Mouse (Mus musculus): Measurements from ENCODE around the gene Calu.
"Not testable (repeated sequence)": the region's sequence is repeated elsewhere in the genome, so short reads cannot be mapped to it uniquely, and the experiment has no call there.

The Calu gene

DNA sequence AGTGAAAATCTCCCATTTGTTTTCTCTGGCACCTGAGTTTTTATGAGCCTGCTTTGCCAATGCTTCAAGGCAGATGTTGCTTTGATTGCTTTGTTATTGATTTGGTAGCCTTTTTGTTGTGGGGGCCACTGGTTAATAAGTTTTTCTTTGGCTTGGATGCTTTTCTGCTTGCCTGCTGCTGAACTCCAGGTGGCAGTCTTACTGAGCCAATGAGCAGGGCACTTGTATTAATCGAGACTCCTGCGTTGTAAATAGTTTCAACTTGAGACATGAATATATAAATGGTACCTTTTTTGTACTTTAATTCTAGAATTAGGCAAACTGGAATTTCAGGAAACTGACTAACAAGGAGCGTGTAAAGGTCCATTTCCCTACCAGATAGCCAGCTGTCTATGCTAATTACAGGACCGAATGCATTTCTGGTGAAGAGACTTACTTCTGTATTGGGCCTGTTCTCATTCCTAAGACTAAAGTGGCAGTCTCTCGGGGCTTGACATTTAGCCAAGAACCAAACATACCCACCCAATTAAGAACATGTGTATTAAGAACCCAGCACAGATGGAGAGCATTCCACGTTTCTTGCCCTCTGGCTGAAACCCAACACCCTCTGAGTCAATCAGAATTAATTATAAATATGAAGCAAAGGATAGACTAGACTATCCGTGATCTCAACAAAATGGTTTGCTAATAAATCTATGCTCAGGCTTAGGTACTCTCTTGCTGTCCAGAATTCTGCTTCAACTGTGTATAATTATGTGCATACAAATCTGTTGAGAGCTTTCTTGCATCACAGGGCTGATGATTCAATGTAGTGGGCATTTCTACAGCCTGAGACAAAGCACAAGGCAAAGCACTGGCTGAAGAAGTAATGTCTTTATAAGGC lies 14.6 kb downstream of the Calu start:
- DNase-seq (ENCODE audit: low read depth, low spot score): no peak

DNA sequence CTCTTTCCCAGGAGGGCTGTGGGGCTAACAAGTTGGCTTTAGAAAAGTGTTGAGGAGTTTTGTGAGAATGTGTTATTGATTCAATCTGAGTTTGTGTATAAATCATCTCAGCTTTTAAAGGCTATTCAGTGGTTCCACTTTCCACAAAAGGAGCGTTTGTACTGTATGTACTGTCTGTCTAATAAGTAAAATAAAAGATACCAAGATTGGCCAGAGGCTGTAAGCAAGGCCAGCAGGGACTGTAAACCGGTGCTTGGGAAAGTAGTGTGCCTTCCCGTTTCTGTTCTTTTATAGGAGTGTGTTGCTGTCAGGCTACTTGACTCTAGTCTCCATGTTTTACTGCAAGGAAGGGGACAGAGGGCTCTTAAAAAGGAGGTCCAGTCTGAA lies 15.3 kb downstream of the Calu start:
- DNase-seq (ENCODE audit: low read depth, low spot score): no peak

DNA sequence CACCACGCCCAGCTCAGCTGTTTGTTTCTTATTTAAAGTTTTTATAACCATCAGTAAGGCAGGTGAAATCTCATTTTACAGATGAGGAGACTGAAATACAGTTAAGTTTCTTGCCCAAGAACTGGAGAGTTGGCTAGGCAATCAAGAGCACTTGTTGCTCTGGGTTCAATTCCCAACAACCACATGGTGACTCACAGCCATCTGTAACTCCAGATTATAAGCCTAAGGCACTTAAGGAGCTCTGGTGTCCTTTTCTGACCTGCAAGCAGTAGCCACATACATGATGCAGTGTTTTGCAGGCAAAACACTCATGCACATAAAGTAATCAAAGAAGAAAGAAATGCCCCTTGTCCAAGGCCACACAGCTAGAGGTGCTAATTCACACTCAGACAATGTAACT lies 17.4 kb downstream of the Calu start:
- no peak for DNase-seq (ENCODE audit: low read depth, low spot score)

DNA sequence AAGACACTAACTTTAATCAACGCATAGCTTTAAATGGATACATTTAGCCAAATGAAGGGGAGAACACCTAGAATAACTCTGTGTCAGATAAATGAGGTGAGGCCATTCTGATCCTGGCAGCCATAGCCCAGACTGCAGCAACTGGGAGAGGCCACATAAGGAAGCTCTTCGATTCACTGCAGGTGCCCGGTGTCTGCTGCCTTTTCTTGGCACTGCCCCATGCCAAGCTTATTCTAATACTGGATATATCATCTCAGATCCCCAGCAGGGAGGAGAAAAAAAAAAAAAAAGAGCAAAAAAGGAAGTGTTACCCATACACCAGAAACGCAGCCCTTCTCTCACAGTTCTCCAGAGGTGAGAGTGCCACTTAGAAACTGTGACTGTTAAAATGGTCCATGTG lies 29.5 kb downstream of the Calu start:
- DNase-seq (ENCODE audit: low read depth, low spot score): no peak

DNA sequence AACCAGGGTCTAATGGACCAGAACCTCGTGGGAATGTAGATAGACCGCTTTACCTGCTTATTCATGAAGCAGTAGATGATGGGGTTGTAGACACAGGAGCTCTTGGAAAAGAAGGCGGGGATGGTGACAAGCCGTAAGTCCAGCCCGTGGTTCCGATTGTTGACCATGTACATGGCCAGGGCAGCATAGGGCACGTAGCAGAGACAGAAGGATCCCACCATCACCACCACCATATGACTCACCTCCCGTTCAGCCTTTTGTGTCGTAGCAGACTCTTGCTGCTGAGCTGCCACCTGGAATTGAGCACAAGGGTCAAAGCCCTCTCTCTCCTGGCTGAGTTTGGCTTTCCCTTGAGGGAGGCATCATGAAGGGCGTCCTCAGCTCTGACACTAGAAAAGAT lies 30.8 kb downstream of the Calu start:
- DNase-seq (ENCODE audit: low read depth, low spot score): no peak

DNA sequence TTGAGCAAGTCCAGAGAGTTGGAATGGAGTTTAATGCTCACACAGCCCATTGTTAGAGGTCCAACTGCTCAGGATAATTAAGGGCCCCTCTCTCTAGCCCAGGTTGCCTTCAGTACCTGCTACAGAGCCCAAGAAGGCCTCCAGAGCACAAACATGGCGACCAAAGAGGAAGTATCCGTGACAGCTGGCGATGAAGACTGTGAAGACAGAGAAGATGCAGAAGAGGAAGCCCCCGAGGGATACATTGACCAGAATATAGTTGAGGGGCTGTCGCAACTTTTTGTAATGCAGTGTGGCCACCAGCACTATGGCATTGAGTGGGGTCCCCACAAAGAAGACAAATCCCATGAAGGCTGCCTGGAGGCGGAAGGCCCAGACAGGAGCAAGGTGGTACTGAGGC lies 32.1 kb downstream of the Calu start:
- DNase-seq (ENCODE audit: low read depth, low spot score): no peak

DNA sequence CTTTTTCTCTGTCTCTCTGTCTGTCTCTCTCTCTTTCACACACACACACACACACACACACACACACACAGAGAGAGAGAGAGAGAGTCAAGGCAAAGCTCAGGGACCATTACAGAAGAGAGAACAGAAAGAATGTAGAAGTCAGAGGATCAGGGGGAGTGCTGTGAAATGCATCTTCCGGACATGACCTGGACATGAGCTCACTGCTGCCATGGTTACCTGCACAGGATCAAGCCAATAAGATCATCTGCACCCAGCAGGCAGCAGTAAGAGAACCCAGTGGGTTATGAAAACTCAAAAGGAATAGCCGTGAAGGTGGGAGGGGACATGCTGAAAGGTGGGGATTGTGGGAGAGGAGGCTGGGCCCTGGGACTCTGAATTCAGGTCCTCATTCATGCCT lies 34.6 kb downstream of the Calu start:
- DNase-seq (ENCODE audit: low read depth, low spot score): peak; percentile 69

DNA sequence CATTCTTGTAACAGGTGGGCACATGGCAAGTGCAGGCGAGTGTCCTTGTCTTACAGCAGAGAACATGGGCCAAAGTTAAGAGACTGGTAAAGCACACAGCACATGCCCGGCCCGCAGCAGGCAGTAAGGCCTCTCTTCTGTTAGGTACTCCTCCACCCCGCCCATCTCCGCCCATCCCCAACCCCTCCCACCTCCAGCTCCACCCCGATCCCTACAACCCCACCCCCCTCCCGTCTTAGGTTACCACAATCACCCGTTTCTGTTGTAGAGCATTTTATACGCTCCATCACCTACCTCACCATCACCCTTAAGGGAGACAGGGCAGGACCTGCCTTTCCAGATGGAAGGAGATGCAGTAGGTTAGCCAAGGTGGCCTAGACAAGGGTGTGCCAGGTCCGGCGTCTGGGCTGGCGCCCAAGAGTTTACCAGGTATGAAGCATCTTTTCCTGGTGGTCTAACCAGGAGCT lies 40.2 kb downstream of the Calu start, which contains the start of gene Opn1sw:
TSS of gene Opn1sw (minus strand) at position 417 of the 467 bp plus-strand sequence.
- DNase-seq (ENCODE audit: low read depth, low spot score): peak; percentile 80

DNA sequence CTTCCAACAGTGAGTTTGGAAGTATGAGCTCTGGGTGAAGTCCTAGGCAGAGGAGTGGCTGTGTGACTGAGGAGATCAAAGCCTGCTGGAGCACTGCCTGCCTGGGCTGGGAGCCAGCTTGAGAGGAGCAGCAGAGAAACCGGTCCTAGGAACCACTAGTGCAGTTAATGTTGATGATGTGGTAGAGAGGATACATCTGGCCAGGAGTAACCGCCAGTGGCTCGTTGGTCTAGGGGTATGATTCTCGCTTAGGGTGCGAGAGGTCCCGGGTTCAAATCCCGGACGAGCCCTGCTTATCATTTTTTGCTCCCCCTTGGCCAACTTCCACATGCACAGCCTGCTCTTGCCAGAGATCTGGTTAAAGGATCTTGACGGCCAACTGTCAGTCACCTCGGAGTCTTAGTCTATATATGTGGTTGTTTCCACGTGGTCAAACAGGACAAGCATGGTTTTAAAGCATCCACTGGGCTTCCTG lies 40.8 kb downstream of the Calu start:
- peak; percentile 80 for DNase-seq (ENCODE audit: low read depth, low spot score)

DNA sequence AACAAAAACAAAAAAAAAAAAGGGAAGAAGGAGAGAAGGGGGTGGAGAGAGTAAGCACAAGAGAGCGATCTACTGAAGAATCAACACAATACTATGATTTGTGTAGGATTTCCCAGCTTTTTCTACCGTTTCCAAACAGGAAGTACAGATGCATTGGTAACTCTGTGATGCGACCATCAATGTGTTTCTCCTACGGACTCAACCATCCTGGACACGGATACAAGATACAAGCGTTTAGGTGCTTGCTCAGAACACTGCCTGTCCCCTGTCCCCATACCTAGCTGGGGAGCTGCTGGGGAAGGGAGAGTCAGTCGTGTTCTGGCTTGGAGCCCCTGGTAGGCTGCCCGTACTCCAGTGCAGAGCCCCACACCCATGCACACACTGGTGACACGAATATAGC lies 41.6 kb downstream of the Calu start:
- DNase-seq (ENCODE audit: low read depth, low spot score): no peak

DNA sequence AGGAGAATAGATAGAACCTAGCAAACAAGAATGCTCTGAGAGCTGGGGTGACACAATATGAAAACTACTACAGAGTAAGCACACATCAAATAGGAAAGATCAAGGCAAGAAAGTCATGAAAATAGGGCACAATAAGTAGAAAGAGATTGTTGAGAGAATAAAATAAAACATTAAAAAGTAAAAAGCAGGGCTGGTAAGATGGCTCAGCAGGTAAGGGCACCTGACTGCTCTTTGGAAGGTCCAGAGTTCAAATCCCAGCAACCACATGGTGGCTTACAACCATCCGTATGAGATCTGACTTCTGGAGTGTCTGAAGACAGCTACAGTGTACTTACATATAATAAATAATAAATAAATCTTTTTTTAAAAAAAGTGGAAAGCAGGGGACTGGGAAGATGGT lies 42.6 kb downstream of the Calu start:
- DNase-seq (ENCODE audit: low read depth, low spot score): not testable (repeated sequence)

DNA sequence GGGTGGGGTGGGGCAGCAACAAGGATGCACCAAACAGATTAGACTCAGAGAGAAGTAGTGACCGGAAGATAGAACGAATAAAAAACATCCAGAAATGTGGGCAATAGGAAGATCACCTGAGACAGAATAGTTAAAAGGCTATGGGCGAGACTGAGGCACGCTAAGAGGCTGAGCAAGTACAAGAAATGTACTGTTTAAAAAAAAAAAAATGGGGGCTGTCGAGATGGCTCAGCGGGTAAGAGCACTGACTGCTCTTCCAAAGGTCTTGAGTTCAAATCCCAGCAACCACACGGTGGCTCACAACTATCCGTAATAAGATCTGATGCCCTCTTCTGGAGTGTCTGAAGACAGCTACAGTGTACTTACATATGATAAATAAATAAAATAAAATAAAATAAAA lies 43.4 kb downstream of the Calu start:
- DNase-seq (ENCODE audit: low read depth, low spot score): not testable (repeated sequence)

DNA sequence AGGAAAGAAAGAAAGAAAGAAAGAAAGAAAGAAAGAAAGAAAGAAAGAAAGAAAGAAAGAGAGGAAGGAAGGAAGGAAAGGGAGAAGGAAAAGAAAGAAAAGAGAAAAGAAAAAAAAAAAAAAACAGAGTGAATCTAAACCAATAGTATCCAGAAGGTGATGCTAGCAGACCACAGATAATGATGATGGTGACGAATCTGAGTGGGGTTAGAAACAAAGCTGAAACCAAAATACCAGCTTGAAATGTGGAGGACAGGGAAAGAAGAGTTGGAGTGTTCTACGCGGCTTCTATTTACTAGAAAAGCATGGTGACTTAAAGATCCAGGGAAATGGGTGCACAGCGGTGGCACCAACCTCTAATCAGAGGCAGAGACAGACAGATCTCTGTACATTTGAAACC lies 43.9 kb downstream of the Calu start:
- DNase-seq (ENCODE audit: low read depth, low spot score): no peak

DNA sequence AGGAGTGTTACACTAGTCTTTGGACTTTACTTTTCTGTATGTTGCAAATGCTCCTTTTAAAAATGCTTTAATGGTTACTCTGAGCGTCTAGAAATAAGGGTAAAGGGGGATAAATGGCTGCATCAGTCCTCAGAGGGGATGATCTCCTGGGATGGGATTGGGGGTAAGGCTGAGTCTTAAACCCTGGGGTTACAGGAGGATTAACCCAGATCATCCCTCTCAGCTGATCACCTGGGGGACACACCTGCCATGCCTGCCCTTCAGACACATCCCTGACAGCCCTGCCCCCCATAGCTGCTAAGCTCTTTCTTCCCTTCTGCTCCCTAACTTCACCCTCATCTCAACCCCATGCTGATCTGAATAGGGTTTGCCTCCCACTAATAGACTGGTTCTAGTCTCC lies 46.4 kb downstream of the Calu start:
- no peak for DNase-seq (ENCODE audit: low read depth, low spot score)

DNA sequence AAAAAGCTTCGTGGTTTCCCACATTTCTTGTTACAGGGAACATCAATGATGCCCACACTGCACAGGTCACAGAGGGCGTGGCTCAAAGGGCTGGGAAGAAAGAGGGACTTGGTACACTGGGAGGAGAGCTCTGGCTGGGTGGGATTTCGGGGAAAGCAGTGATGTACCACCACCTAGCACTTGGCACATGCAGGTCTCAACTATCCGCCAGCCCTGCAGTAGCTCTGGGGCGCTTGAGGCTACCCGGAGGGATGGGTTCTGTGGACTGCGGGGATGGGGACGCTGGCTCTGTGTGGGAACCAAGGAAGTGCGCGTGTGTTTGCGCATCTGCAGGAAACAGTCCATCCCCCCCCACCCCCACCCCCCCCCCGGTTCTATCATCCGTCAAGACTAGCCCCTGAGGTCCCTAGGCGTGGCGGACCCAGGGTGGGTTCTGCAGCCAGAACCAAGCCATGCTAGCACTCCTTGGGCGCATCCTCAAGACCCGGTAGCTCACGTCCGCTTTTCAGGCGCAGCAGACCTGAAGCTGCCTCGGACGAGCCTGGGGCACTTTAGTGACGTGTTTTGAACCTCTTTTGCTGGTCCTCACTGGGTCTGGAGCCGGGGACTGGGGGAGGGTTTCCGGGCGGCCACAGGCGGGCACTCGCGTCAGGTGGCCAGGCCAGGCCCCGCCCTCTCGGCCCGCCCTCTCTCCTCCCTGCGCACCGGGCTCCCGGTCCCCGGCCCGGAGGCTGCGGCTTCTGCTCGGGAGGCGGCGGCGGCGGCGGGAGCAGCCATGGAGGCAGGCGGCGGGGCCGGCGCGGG lies 48.2 kb downstream of the Calu start, which contains the start of gene Ccdc136:
TSS of gene Ccdc136 (plus strand) at position 400 of the 804 bp plus-strand sequence.
- peak; percentile 65 for DNase-seq (ENCODE audit: low read depth, low spot score)

DNA sequence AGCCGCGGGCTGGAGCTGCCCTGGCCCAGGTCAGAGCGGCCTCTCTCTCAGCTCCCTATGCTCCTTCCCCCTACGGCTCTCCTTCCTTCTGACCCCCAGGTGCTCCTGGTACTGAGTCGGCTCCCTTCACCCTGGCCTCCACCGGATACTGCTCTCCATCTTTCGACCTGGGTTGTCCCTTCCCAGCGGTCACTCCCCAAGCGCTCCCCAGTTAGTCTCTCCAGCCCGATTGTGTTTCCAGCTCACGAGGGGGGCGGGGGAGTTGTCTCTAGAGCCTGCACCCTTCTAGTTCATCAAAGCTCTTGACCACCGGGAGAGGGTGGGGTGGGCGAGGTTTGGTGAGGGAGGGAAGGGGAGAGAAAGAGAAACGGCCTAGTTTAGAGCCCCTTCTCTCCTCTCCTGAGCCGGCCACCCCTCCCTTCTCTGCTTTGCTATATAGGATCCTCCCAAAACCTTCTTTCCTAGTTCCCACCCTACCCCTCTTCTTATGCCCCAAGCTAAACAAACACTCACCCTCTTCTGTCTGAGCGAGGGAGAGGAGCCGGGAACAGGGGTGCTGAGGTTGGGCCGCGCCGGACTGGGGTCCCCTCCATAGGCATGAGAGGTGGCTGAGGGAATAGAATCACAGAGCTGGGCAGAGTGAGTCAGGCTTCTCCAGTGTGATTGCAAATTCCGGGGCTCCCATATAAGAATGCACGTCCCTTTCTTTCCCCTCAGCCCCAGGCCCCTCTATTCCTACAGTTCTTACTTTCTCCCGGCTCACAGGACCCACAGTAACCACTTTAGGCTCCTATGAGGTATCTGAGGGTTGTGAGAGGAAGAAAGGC lies 49.1 kb downstream of the Calu start:
- DNase-seq (ENCODE audit: low read depth, low spot score): peak; percentile 14

DNA sequence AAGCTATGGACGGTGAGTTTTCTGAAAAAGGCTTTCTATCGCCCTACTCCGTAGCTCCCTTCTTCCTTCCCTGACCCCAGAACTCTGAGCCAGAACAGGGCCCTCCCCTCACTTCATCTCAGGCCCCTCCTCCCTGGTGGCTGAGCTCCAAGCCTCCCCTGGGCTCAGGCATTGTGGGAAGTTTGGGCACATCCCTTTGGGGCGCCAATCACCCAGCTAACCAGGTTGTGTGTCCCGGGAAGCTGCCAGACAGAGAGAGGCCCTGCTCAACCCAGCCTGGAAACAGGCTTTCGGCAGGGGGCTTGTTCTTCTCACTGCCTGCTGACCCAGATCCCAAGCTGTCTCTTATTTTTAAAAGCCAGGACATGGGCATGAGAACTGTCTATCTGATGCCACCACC lies 49.7 kb downstream of the Calu start:
- peak; percentile 52 for DNase-seq (ENCODE audit: low read depth, low spot score)

DNA sequence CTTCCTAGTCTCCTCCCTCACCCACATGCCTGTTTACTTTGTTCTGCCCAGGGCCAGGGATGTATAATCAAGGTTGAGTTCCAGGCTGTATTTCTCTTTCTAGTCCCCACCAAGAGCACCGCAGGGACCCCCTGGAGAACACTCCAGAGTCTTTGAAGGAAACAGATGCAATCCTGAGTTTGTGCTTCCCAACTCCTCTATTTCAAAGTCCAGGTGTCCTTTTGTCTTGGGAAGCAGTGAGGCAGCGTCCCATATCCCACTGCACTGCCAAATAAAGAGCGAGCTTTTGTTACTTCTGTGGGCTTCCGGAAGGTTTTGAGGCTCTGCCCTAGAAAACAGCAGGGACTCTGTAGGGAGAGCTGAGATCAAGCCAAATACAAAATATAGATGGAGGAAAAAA lies 52.0 kb downstream of the Calu start:
- peak; percentile 96 for DNase-seq (ENCODE audit: low read depth, low spot score)

DNA sequence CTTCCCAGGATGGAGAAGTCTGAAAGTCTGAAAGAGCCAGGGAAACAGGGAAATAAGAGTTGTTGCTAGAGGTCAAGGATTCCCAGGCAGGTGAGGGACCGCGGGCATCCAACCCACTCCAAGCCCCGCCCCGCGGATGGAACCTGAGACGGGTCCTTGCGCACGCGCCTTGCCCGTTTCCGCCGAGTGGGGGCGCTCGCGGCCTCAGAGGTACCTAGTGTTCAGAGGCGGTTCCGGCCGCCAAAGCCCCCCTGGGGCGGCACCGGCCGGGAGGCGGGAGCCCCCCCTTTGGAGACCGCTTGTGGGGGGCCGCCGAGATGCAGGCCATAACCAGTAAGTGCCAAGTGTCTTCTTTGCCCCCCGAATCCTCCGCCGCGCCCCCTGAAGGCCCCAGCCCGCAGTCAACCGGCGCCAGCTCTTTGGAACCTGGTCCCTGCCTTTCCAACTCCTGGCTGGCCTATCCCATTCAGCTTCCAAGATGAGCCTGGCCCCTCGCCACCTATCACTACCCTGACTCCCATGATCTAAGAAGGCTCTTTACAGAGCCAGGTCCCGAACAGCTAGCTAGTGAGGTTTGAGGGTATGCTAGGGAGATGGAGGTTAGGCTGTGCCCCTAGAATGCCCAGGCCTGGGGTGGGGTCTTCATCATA lies 54.9 kb downstream of the Calu start:
- DNase-seq (ENCODE audit: low read depth, low spot score): peak; percentile 83

DNA sequence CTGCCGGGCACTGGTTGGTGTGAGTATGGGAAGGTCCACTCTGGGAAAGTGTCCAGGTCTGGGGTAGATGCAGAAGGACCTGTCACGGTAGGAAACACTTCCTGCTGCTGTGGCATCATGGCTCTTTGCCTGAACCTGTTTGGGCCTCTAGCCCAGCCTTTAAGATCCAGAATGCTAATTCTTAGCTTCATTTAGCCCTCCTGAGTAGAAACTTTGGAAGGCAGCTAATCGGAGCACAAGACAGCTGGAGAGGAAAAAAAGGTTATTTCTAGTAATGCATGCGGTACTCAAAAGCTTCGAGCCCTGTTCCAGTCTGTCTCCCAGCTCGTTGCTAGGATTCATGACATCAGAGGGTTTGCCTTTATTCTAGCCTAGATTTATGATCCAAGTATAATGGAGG lies 58.5 kb downstream of the Calu start:
- DNase-seq (ENCODE audit: low read depth, low spot score): no peak

DNA sequence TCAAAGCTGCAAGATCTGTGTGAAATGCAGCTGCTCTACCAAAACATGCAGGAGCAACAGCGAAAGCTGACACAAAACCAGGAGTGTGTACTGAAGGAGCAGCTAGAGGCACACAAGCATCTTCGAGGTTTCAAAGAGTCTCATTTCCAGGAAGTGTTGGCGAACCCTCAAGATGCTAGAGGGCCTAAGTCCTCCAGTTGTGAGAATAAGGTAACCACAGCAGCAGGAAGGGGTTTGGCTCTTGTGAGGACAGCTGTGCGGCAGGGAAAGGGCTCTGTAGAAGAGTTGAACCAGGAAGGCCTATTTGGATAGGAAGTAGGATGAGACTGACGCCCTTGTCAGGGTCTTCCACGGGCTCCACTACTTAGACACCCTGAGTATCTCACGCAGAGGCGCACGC lies 67.6 kb downstream of the Calu start:
- no peak for DNase-seq (ENCODE audit: low read depth, low spot score)

Measured in R1 (cell line).